Mouse (Mus musculus) right cerebral cortex, adult 18-20 months (tissue): ENCODE measurements around the gene Myocd.

ENCODE experiments used
- DNase-seq: peaks from one replicate; pipeline ENCODE4 v3.0.0; 2022; ENCODE audit warnings: mixed read lengths

Gene Myocd

GRCm38 (mm10) chr11:65269851-65270473 is at the start of gene Myocd:
Gene Myocd (minus strand): TSS chr11:65269989.
- DNase-seq: peak; percentile 9

- no peak for DNase-seq
Measured at GRCm38 (mm10) chr11:65303824-65304223, 34.0 kb upstream of the Myocd start.

GRCm38 (mm10) chr11:65294128-65294833 is 24.5 kb upstream of the Myocd start:
- DNase-seq: no peak

GRCm38 (mm10) chr11:65292994-65293393 is 23.2 kb upstream of the Myocd start:
- DNase-seq: no peak

GRCm38 (mm10) chr11:65287706-65288105 is 17.9 kb upstream of the Myocd start:
- DNase-seq: no peak

GRCm38 (mm10) chr11:65286211-65286610 is 16.4 kb upstream of the Myocd start:
- DNase-seq: no peak

- no peak for DNase-seq
Measured at GRCm38 (mm10) chr11:65275441-65275840, 5.7 kb upstream of the Myocd start.

GRCm38 (mm10) chr11:65271000-65271399 is 1.2 kb upstream of the Myocd start:
- no peak for DNase-seq

- DNase-seq: peak; percentile 41
Measured at GRCm38 (mm10) chr11:65268310-65268709, 1.5 kb downstream of the Myocd start.

- no peak for DNase-seq
Measured at GRCm38 (mm10) chr11:65263466-65263865, 6.3 kb downstream of the Myocd start.

GRCm38 (mm10) chr11:65258997-65259396 is 10.8 kb downstream of the Myocd start:
- no peak for DNase-seq

GRCm38 (mm10) chr11:65256143-65256542 is 13.6 kb downstream of the Myocd start:
- no peak for DNase-seq

- no peak for DNase-seq
Measured at GRCm38 (mm10) chr11:65255564-65255963, 14.2 kb downstream of the Myocd start.

GRCm38 (mm10) chr11:65250366-65250765 is 19.4 kb downstream of the Myocd start:
- no peak for DNase-seq

GRCm38 (mm10) chr11:65246301-65247054 is 23.3 kb downstream of the Myocd start:
- DNase-seq: peak; percentile 30

- DNase-seq: no peak
Measured at GRCm38 (mm10) chr11:65243593-65243992, 26.2 kb downstream of the Myocd start.

- DNase-seq: no peak
Measured at GRCm38 (mm10) chr11:65240521-65240920, 29.3 kb downstream of the Myocd start.

GRCm38 (mm10) chr11:65237896-65238295 is 31.9 kb downstream of the Myocd start:
- no peak for DNase-seq

- DNase-seq: no peak
Measured at GRCm38 (mm10) chr11:65236907-65237306, 32.9 kb downstream of the Myocd start.

- no peak for DNase-seq
Measured at GRCm38 (mm10) chr11:65235374-65235773, 34.4 kb downstream of the Myocd start.

- no peak for DNase-seq
Measured at GRCm38 (mm10) chr11:65231771-65232170, 38.0 kb downstream of the Myocd start.

- DNase-seq: no peak
Measured at GRCm38 (mm10) chr11:65226766-65227165, 43.0 kb downstream of the Myocd start.

GRCm38 (mm10) chr11:65214954-65215629 is 54.7 kb downstream of the Myocd start:
- DNase-seq: peak; percentile 45
